Mouse (Mus musculus) myocyte (in vitro differentiated cells): ENCODE measurements around the gene Pltp.

Experiments
- CEBPB ChIP-seq: IDR thresholded peaks from 2 replicates; pipeline ENCODE4 v1.6.1; 2011; ENCODE audit warnings: mild to moderate bottlenecking, moderate library complexity; ENCODE audit not compliant: poor library complexity, insufficient read depth, severe bottlenecking
- E2F4 ChIP-seq: IDR thresholded peaks from one replicate; pipeline ENCODE4 v1.6.1; 2011; ENCODE audit warnings: mild to moderate bottlenecking, control low read depth, moderate library complexity; ENCODE audit not compliant: insufficient read depth
- MAX ChIP-seq: IDR thresholded peaks from one replicate; pipeline ENCODE4 v1.6.1; 2011; ENCODE audit warnings: low read depth, mild to moderate bottlenecking, control low read depth
- MYOD1 ChIP-seq, 3 experiments: IDR thresholded peaks; one replicate each; pipeline ENCODE4 v1.6.1; 2011; ENCODE audit warnings: control low read depth in 2 of 3, low read depth in 2 of 3, mild to moderate bottlenecking in 2 of 3, moderate library complexity in 1 of 3; ENCODE audit not compliant: insufficient read length in 2 of 3, control insufficient read depth in 1 of 3
- MYOG ChIP-seq, 3 experiments: IDR thresholded peaks; one replicate each; pipeline ENCODE4 v1.6.1; 2011; ENCODE audit warnings: control low read depth in 2 of 3, low read depth in 2 of 3, mild to moderate bottlenecking in 2 of 3; ENCODE audit not compliant: insufficient read length in 2 of 3, control insufficient read depth in 1 of 3, insufficient read depth in 1 of 3
- POLR2A ChIP-seq: IDR thresholded peaks from one replicate; pipeline ENCODE4 v1.6.1; 2011; ENCODE audit warnings: low read depth, mild to moderate bottlenecking, control low read depth, moderate library complexity; ENCODE audit not compliant: insufficient read length
- POLR2AphosphoS2 ChIP-seq: IDR thresholded peaks from one replicate; pipeline ENCODE4 v1.6.1; 2011; ENCODE audit warnings: low read depth, control low read depth; ENCODE audit not compliant: insufficient read length
- REST ChIP-seq: IDR thresholded peaks from one replicate; pipeline ENCODE4 v1.6.1; 2011; ENCODE audit warnings: mild to moderate bottlenecking, control low read depth, moderate library complexity; ENCODE audit not compliant: insufficient read depth, insufficient read length
- SRF ChIP-seq: IDR thresholded peaks from one replicate; pipeline ENCODE4 v1.6.1; 2011; ENCODE audit warnings: low read depth; ENCODE audit not compliant: control insufficient read depth, insufficient read length
- TCF12 ChIP-seq: IDR thresholded peaks from one replicate; pipeline ENCODE4 v1.6.1; 2011; ENCODE audit warnings: mild to moderate bottlenecking, control low read depth; ENCODE audit not compliant: poor library complexity, insufficient read depth, severe bottlenecking
- TCF3 ChIP-seq: IDR thresholded peaks from one replicate; pipeline ENCODE4 v1.6.1; 2011; ENCODE audit warnings: low read depth, control low read depth; ENCODE audit not compliant: insufficient read length
- USF1 ChIP-seq: IDR thresholded peaks from one replicate; pipeline ENCODE4 v1.6.1; 2011; ENCODE audit warnings: low read depth, mild to moderate bottlenecking, control low read depth, moderate library complexity

GRCm38 (mm10) chr2:164867566-164867965 is 10.1 kb upstream of the Pltp start:
- no peak for TF ChIP-seq POLR2A
- TF ChIP-seq POLR2AphosphoS2 = no peak
- TF ChIP-seq E2F4 = no peak
- no peak for TF ChIP-seq MAX
- TF ChIP-seq SRF = no peak
- TF ChIP-seq USF1 = no peak
- no peak for TF ChIP-seq MYOG (IDR thresholded peaks at IDR 0.05; ENCODE audit: control insufficient read depth in 1 of 3, insufficient read depth in 1 of 3, insufficient read length in 2 of 3, low read depth in 2 of 3)
- no peak for TF ChIP-seq TCF12
- no peak for TF ChIP-seq MYOD1 (IDR thresholded peaks at IDR 0.05; ENCODE audit: control insufficient read depth in 1 of 3, insufficient read length in 2 of 3, low read depth in 2 of 3)
- TF ChIP-seq CEBPB = no peak
- TF ChIP-seq TCF3 = no peak
- TF ChIP-seq REST = no peak
